Mouse (Mus musculus) G1E (cell line): ENCODE results near the gene Hsd17b3.

Source experiments
- CTCF ChIP-seq: IDR thresholded peaks from 2 replicates; pipeline ENCODE4 v1.5.1; 2012; ENCODE audit warnings: low read depth, low read length, inconsistent platforms, mixed read lengths
- GATA2 ChIP-seq: IDR thresholded peaks from 2 replicates; pipeline ENCODE4 v1.6.1; 2012; ENCODE audit warnings: low read depth, low read length, inconsistent platforms, borderline replicate concordance

DNA sequence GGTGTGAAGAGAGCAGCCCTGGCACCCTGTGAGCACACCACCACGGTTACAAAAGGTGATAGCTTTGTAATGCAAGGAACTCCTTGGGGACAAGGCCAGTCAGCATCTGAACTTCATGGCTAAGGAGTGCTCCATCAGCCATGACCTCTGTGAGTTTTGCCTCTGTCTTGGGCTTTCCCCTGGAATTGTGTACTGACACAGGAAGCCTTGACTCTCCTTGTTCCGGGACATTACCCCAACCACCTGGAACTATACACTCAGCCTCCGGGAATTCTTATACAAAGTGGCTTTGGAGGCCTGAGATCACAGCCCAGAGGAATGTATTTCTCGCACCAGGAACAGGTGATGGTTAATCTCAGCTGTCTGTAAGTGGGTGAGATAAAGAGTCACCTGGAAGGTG is 64.2 kb downstream of the Hsd17b3 start:
- TF ChIP-seq CTCF: no peak
- TF ChIP-seq GATA2: no peak
